Mouse (Mus musculus): ENCODE measurements around the gene Prh1.
"Not testable (repeated sequence)": the region's sequence is repeated elsewhere in the genome, so short reads cannot be mapped to it uniquely, and the experiment has no call there.

Prh1 gene

GRCm38 (mm10) chr6:132569509-132569908 lies at the start of gene Prh1:
TSS of gene Prh1 (plus strand) at chr6:132569809.
- not testable (repeated sequence) for DNase-seq (ENCODE audit: low spot score)

GRCm38 (mm10) chr6:132595613-132596012 lies 26.0 kb downstream of the Prh1 start, which contains the start of gene Prp2:
TSS of gene Prp2 (plus strand) at chr6:132595913.
- not testable (repeated sequence) for DNase-seq (ENCODE audit: low spot score)
